In the genomic region with DNA sequence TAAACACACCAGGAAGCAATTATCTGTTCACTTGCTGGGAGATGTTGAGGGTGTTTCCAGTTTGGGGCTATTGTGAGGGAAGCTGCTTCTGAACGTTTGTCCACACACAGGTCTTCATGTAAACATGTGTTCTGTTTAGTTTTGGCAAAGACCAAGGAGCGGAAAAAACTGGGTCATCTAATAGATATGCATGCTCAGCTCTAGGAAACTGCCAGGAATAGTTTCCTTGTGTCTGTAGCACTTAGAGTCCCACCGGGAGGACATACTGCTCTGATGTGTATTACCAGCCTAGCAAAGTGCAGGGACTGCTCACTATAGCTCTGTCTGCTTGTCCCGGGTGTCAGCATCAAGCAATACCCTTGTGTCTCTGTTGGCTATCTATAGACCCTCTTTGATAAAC, we compare ENCODE assay signal across 29 mouse cellular contexts.
DNase-seq lines count a peak whose midpoint lies in the region; ATAC-seq and TF ChIP-seq lines count a peak whose summit lies in the region.
"Had no signal": no experiment of that assay in that cellular context is flagged by ENCODE, and none has a peak within 500 bp of the region (broad histone marks: within the 10 kb centered on the region; RNA-seq: fewer than 3 reads in every experiment).

No protein-coding gene starts in this region.

- H3K9ac ChIP-seq in heart, embryonic 14.5 days (ENCODE audit: low read length), result no peak overlapping the region
- H3K9ac ChIP-seq in midbrain, embryonic 11.5 days (ENCODE audit: low read length), result no peak overlapping the region
- H3K9ac ChIP-seq in midbrain, postnatal 0 days (replicated peaks; ENCODE audit: low read length, poor library complexity, severe bottlenecking), result no peak overlapping the region
- no peak overlapping the region for H3K9ac ChIP-seq in lung, postnatal 0 days (replicated peaks; ENCODE audit: low read depth)
- no peak overlapping the region for H3K9ac ChIP-seq in stomach, postnatal 0 days (ENCODE audit: low read length)
- H3K9ac ChIP-seq: embryonic facial prominence, embryonic 13.5 days; hindbrain, embryonic 12.5 days; intestine, embryonic 15.5 days; liver, embryonic 14.5 days; midbrain, embryonic 15.5 days had no signal

- TF ChIP-seq CTCF in midbrain, postnatal 0 days (IDR thresholded peaks at IDR 0.05), result no peak
- TF ChIP-seq CTCF in lung, postnatal 0 days (IDR thresholded peaks at IDR 0.05), result no peak
- TF ChIP-seq CTCF in stomach, postnatal 0 days (IDR thresholded peaks at IDR 0.05; ENCODE audit: low read depth), result no peak

- peak; percentile 92 for TF ChIP-seq EP300 in lung, postnatal 0 days (IDR thresholded peaks at IDR 0.05)
- no peak for TF ChIP-seq EP300 in stomach, postnatal 0 days (optimal IDR thresholded peaks at IDR 0.05)

- ATAC-seq in heart, embryonic 14.5 days (ENCODE audit: insufficient number of reproducible peaks, insufficient read depth, low FRiP score, low read depth), result no peak
- ATAC-seq in midbrain, embryonic 11.5 days (ENCODE audit: low FRiP score), result no peak
- ATAC-seq in midbrain, postnatal 0 days (ENCODE audit: low FRiP score), result no peak
- peak; percentile 75 for ATAC-seq in lung, postnatal 0 days
- ATAC-seq in stomach, postnatal 0 days (ENCODE audit: low FRiP score, low TSS enrichment), result 0 out of 2 replicates have a peak, but pooled peaks have one; percentile 21
- ATAC-seq: forebrain, embryonic 16.5 days; hindbrain, postnatal 0 days; intestine, embryonic 15.5 days; midbrain, embryonic 15.5 days had no signal

- DNase-seq in heart, postnatal 14 days, result no peak
- DNase-seq in midbrain, embryonic 11.5 days (ENCODE audit: low spot score, missing footprints), result peak; percentile 10
- no peak for DNase-seq in midbrain, postnatal 0 days (ENCODE audit: low spot score)
- peak; percentile 82 for DNase-seq in lung, postnatal 0 days (ENCODE audit: low spot score)
- DNase-seq in stomach, postnatal 0 days (ENCODE audit: low spot score), result no peak
- DNase-seq in right cerebral cortex, postnatal 14 days, result no peak
- no peak for DNase-seq in adrenal gland, adult (ENCODE audit: inconsistent age in 2 of 2, low spot score in 1 of 2)
- DNase-seq: adrenal gland, postnatal 14 days; cerebellum, adult 11 months; cerebellum, adult 9-10 months; embryo, embryonic 11 days; heart, postnatal 36 days; kidney, adult 8-10 months; kidney, postnatal 4 days; left cerebral cortex, postnatal 4 days; liver; thymus, postnatal 4 days had no signal

- no peaks in the 10 kb centered on the region for H3K9me3 ChIP-seq in heart, embryonic 14.5 days (ENCODE audit: control insufficient read depth, low read length)
- H3K9me3 ChIP-seq in midbrain, embryonic 11.5 days (ENCODE audit: control insufficient read depth, low read length), result no peaks in the 10 kb centered on the region
- H3K9me3 ChIP-seq in midbrain, postnatal 0 days (ENCODE audit: low read length), result no peaks in the 10 kb centered on the region
- no peaks in the 10 kb centered on the region for H3K9me3 ChIP-seq in lung, postnatal 0 days (ENCODE audit: low read length)
- no peaks in the 10 kb centered on the region for H3K9me3 ChIP-seq in stomach, postnatal 0 days (ENCODE audit: control insufficient read depth, low read length)
- H3K9me3 ChIP-seq: embryonic facial prominence, embryonic 13.5 days; heart, embryonic 10.5 days; hindbrain, embryonic 12.5 days; intestine, embryonic 15.5 days; midbrain, embryonic 15.5 days had no signal

- no peaks in the 10 kb centered on the region for H3K27me3 ChIP-seq in heart, embryonic 14.5 days (ENCODE audit: control insufficient read depth, insufficient read depth, low read length)
- no peaks in the 10 kb centered on the region for H3K27me3 ChIP-seq in midbrain, embryonic 11.5 days (ENCODE audit: control insufficient read depth, insufficient read depth, low read length)
- H3K27me3 ChIP-seq in midbrain, postnatal 0 days (ENCODE audit: insufficient read depth, low read length), result no peaks in the 10 kb centered on the region
- no peaks in the 10 kb centered on the region for H3K27me3 ChIP-seq in lung, postnatal 0 days (replicated peaks; ENCODE audit: insufficient read depth, low read length)
- no peaks in the 10 kb centered on the region for H3K27me3 ChIP-seq in stomach, postnatal 0 days (ENCODE audit: control insufficient read depth, insufficient read depth, low read length)
- H3K27me3 ChIP-seq: CH12.LX; embryonic facial prominence, embryonic 13.5 days; hindbrain, embryonic 12.5 days; intestine, embryonic 15.5 days; midbrain, embryonic 15.5 days had no signal

- H3K4me1 ChIP-seq in heart, embryonic 14.5 days (ENCODE audit: control insufficient read depth in 2 of 2, insufficient read depth in 2 of 2, low read length in 2 of 2), result peaks cover 6 to 22% of the 10 kb centered on the region in 2 experiments
- no peaks in the 10 kb centered on the region for H3K4me1 ChIP-seq in midbrain, embryonic 11.5 days (ENCODE audit: control insufficient read depth, insufficient read depth, low read length)
- peaks cover 4% of the 10 kb centered on the region; the same call in 1 of the 2 replicates for H3K4me1 ChIP-seq in midbrain, postnatal 0 days (ENCODE audit: insufficient read depth, low read length)
- H3K4me1 ChIP-seq in lung, postnatal 0 days (ENCODE audit: insufficient read depth, low read depth, low read length), result peaks cover 11% of the 10 kb centered on the region; the same call in 1 of the 2 replicates
- H3K4me1 ChIP-seq in stomach, postnatal 0 days (replicated peaks; ENCODE audit: control insufficient read depth, insufficient read depth), result peaks cover 3% of the 10 kb centered on the region; the same call in 1 of the 2 replicates
- H3K4me1 ChIP-seq: hindbrain, embryonic 12.5 days; midbrain, embryonic 15.5 days had no signal

- WGBS in heart, embryonic 14.5 days, result 22% methylated on average over 4 of the region's 4 CpGs
- 86% methylated on average over 4 of the region's 4 CpGs for WGBS in midbrain, embryonic 11.5 days
- WGBS in midbrain, postnatal 0 days, result 74% methylated on average over 4 of the region's 4 CpGs
- WGBS in lung, postnatal 0 days, result 30% methylated on average over 4 of the region's 4 CpGs
- WGBS in stomach, postnatal 0 days, result 53% methylated on average over 4 of the region's 4 CpGs

- H3K4me2 ChIP-seq in heart, embryonic 14.5 days (ENCODE audit: low read length), result no peak overlapping the region
- no peak overlapping the region for H3K4me2 ChIP-seq in midbrain, embryonic 11.5 days
- no peak overlapping the region for H3K4me2 ChIP-seq in midbrain, postnatal 0 days (ENCODE audit: low read depth, low read length, poor library complexity, severe bottlenecking)
- no peak overlapping the region for H3K4me2 ChIP-seq in lung, postnatal 0 days (replicated peaks; ENCODE audit: low read depth, low read length)
- no peak overlapping the region for H3K4me2 ChIP-seq in stomach, postnatal 0 days (replicated peaks; ENCODE audit: low read depth)
- H3K4me2 ChIP-seq: embryonic facial prominence, embryonic 13.5 days; hindbrain, embryonic 12.5 days; intestine, embryonic 15.5 days; midbrain, embryonic 15.5 days had no signal

- no peak overlapping the region for H3K4me3 ChIP-seq in heart, embryonic 14.5 days (ENCODE audit: control insufficient read depth in 1 of 2, insufficient read depth in 1 of 2, low read depth in 1 of 2, low read length in 2 of 2)
- H3K4me3 ChIP-seq in midbrain, embryonic 11.5 days (ENCODE audit: low read depth, low read length), result no peak overlapping the region
- H3K4me3 ChIP-seq in midbrain, postnatal 0 days (ENCODE audit: low read depth, low read length), result no peak overlapping the region
- no peak overlapping the region for H3K4me3 ChIP-seq in lung, postnatal 0 days (ENCODE audit: low read depth, low read length)
- H3K4me3 ChIP-seq in stomach, postnatal 0 days (ENCODE audit: low read depth, low read length), result no peak overlapping the region
- H3K4me3 ChIP-seq: embryonic facial prominence, embryonic 13.5 days; erythroblast, embryonic 14.5 days; heart, embryonic 10.5 days; hindbrain, embryonic 12.5 days; intestine, embryonic 15.5 days; midbrain, embryonic 15.5 days had no signal

- H3K36me3 ChIP-seq in heart, embryonic 14.5 days (ENCODE audit: control insufficient read depth, insufficient read depth, low read length), result no peaks in the 10 kb centered on the region
- H3K36me3 ChIP-seq in midbrain, embryonic 11.5 days (ENCODE audit: control insufficient read depth, insufficient read depth, low read length), result no peaks in the 10 kb centered on the region
- no peaks in the 10 kb centered on the region for H3K36me3 ChIP-seq in midbrain, postnatal 0 days (ENCODE audit: insufficient read depth, low read length)
- H3K36me3 ChIP-seq in lung, postnatal 0 days (ENCODE audit: insufficient read depth, low read length), result no peaks in the 10 kb centered on the region
- no peaks in the 10 kb centered on the region for H3K36me3 ChIP-seq in stomach, postnatal 0 days (ENCODE audit: control insufficient read depth, insufficient read depth, low read length)
- H3K36me3 ChIP-seq: embryonic facial prominence, embryonic 13.5 days; heart, embryonic 10.5 days; hindbrain, embryonic 12.5 days; intestine, embryonic 15.5 days; midbrain, embryonic 15.5 days had no signal

- intact Hi-C loops in heart, postnatal 14 days (cut with DNase I), result no loop called here

- peak overlapping the region; percentile 17 to 45; a peak in 2 of 4 replicates for H3K27ac ChIP-seq in heart, embryonic 14.5 days (replicated peaks in 1 of 2; ENCODE audit: control insufficient read depth in 1 of 2, insufficient read depth in 1 of 2, low read depth in 2 of 2, low read length in 2 of 2)
- no peak overlapping the region for H3K27ac ChIP-seq in midbrain, embryonic 11.5 days (ENCODE audit: low read depth, low read length)
- no peak overlapping the region for H3K27ac ChIP-seq in midbrain, postnatal 0 days (ENCODE audit: low read depth, low read length)
- H3K27ac ChIP-seq in lung, postnatal 0 days (ENCODE audit: low read length), result no peak overlapping the region
- no peak overlapping the region for H3K27ac ChIP-seq in stomach, postnatal 0 days (replicated peaks)
- H3K27ac ChIP-seq: embryonic facial prominence, embryonic 13.5 days; heart, embryonic 10.5 days; hindbrain, embryonic 12.5 days; hindbrain, postnatal 0 days; intestine, embryonic 15.5 days; kidney, postnatal 0 days; liver, embryonic 14.5 days; midbrain, embryonic 15.5 days had no signal

Comparison
In these comparisons a context has a peak if more than half of its experiments do, and no peak if none do; other contexts are left out.
1. DNase-seq: peak in midbrain, embryonic 11.5 days (single experiment) and lung, postnatal 0 days (single experiment); none in heart, postnatal 14 days (0 of 2), midbrain, postnatal 0 days (single experiment), stomach, postnatal 0 days (single experiment), right cerebral cortex, postnatal 14 days (single experiment) and adrenal gland, adult (0 of 2).
2. ATAC-seq: peak in lung, postnatal 0 days (single experiment) and stomach, postnatal 0 days (single experiment); none in heart, embryonic 14.5 days (single experiment), midbrain, embryonic 11.5 days (single experiment) and midbrain, postnatal 0 days (single experiment).
3. H3K27ac ChIP-seq: peak in heart, embryonic 14.5 days (2 of 2); none in midbrain, embryonic 11.5 days (single experiment), midbrain, postnatal 0 days (single experiment), lung, postnatal 0 days (single experiment) and stomach, postnatal 0 days (single experiment).